Mouse (Mus musculus) kidney, embryonic 16.5 days (tissue): ENCODE measurements around the gene Kcnk10. TPM values are rescaled to one million over a fixed set of nuclear protein-coding genes. Genes with fewer than 3 reads are reported as not detected.
A peak's percentile ranks its signal among the peaks of the same experiment; 100 is the strongest.

Experiments used
- ATAC-seq: fragments of 200-750 bp; cut with Nextera tagmentation; 2 replicates; pipeline ENCODE4 v1.8.0; 2017; ENCODE audit warnings: moderate TSS enrichment; ENCODE audit not compliant: low FRiP score, low TSS enrichment
- H3K27ac ChIP-seq: fragments of 300-500 bp; sonication (generic); 2 replicates; pipeline ENCODE4 v1.5.1; 2014; ENCODE audit warnings: low read length
- H3K27me3 ChIP-seq: fragments of 300-500 bp; sonication (generic); 2 replicates; pipeline ENCODE4 v1.6.1; 2014; ENCODE audit warnings: low read length, control low read depth, mixed read lengths; ENCODE audit not compliant: insufficient read depth
- H3K36me3 ChIP-seq: fragments of 300-500 bp; sonication (generic); 2 replicates; pipeline ENCODE4 v1.6.1; 2014; ENCODE audit warnings: low read length, control low read depth, mixed read lengths; ENCODE audit not compliant: insufficient read depth
- H3K4me1 ChIP-seq: fragments of 300-500 bp; sonication (generic); 2 replicates; pipeline ENCODE4 v1.6.1; 2014; ENCODE audit warnings: low read length, control low read depth, mixed read lengths; ENCODE audit not compliant: insufficient read depth
- H3K4me2 ChIP-seq: fragments of 300-500 bp; sonication (generic); replicated peaks from 2 replicates; pipeline ENCODE4 v1.6.1; 2014; ENCODE audit warnings: low read depth, low read length
- H3K4me3 ChIP-seq: fragments of 300-500 bp; sonication (generic); 2 replicates; pipeline ENCODE4 v1.5.1; 2014; ENCODE audit warnings: mild to moderate bottlenecking, low read length
- H3K9ac ChIP-seq: fragments of 300-500 bp; sonication (generic); replicated peaks from 2 replicates; pipeline ENCODE4 v1.6.1; 2014; ENCODE audit warnings: low read length
- H3K9me3 ChIP-seq: fragments of 300-500 bp; sonication (generic); 2 replicates; pipeline ENCODE4 v1.6.1; 2016; ENCODE audit warnings: low read length, control low read depth
- WGBS: fragments of 180-500 bp; shearing (Covaris S2); extraction: QIAGEN DNeasy Blood & Tissue Kit; methylation state at CpG from one replicate; pipeline ENCODE4 v1.1.7; 2014; 5-methylcytosine and 5-hydroxymethylcytosine counted together
- polyA plus RNA-seq: library from polyadenylated mRNA; unstranded; fragments of >200 nt; fragmentation: Nextera tagmentation; extraction: Ambion mirVana; gene quantifications from 2 replicates; pipeline ENCODE4 v1.2.1, GENCODE M21; 2015

The Kcnk10 gene
- polyA plus RNA-seq, 1 experiment from 2014 or later: 1.0 TPM

- Histone ChIP-seq H3K4me3 (no peak overlapping the region), H3K9ac (no peak overlapping the region), H3K27ac (no peak overlapping the region), H3K4me2 (no peak overlapping the region), H3K4me1 (no peaks in the 10 kb centered on the region), H3K36me3 (no peaks in the 10 kb centered on the region), H3K9me3 (no peaks in the 10 kb centered on the region), H3K27me3 (no peaks in the 10 kb centered on the region)
- ATAC-seq: no peak
- WGBS: 80% methylated on average over 13 of the region's 13 CpGs
These were observed 53.5 kb downstream of the Kcnk10 start for GRCm38 (mm10) chr12:98524331-98525311.

DNA sequence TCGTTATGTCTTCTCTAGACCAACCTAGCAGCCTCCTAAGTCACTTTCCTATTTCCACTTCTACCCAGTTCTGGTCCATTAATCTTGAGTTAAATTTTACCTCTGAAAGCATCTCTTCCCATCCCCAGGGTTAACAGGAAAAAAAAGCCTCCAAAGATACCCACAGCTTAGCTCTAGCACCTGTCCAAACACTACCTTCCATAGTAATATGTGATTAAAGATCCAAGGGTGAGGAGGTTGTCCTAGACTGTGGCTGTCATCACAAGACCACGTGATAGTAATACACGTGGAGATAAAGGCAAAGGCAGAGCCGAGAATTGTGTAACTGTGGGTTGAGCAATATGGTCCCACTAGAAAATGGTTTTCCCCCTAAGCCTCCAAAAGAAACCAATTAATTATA is 56.8 kb downstream of the Kcnk10 start:
- no peaks in the 10 kb centered on the region for H3K4me1 ChIP-seq
- no peak overlapping the region for H3K27ac ChIP-seq
- no peaks in the 10 kb centered on the region for H3K27me3 ChIP-seq
- H3K9ac ChIP-seq: no peak overlapping the region
- no peak overlapping the region for H3K4me3 ChIP-seq
- no peak overlapping the region for H3K4me2 ChIP-seq
- WGBS: 46% methylated on average over 4 of the region's 4 CpGs
- no peaks in the 10 kb centered on the region for H3K36me3 ChIP-seq
- no peaks in the 10 kb centered on the region for H3K9me3 ChIP-seq
- peak; percentile 82; the same call in 1 of the 2 replicates for ATAC-seq

GRCm38 (mm10) chr12:98520568-98520931 is 57.6 kb downstream of the Kcnk10 start:
- 59% methylated on average over 4 of the region's 4 CpGs for WGBS
- H3K27me3 ChIP-seq: no peaks in the 10 kb centered on the region

GRCm38 (mm10) chr12:98519866-98520567 is 58.1 kb downstream of the Kcnk10 start:
- 78% methylated on average over 7 of the region's 7 CpGs for WGBS
- no peak overlapping the region for H3K4me2 ChIP-seq
- no peaks in the 10 kb centered on the region for H3K9me3 ChIP-seq
- ATAC-seq: no peak
- no peaks in the 10 kb centered on the region for H3K4me1 ChIP-seq
- H3K36me3 ChIP-seq: no peaks in the 10 kb centered on the region
- no peaks in the 10 kb centered on the region for H3K27me3 ChIP-seq
- H3K4me3 ChIP-seq: no peak overlapping the region
- H3K27ac ChIP-seq: no peak overlapping the region
- H3K9ac ChIP-seq: no peak overlapping the region

More at GRCm38 (mm10) chr12:98520568-98520931, 57.6 kb downstream of the Kcnk10 start:
- no peak overlapping the region for H3K9ac ChIP-seq
- H3K4me3 ChIP-seq: no peak overlapping the region
- no peaks in the 10 kb centered on the region for H3K4me1 ChIP-seq
- ATAC-seq: no peak
- no peak overlapping the region for H3K27ac ChIP-seq
- H3K36me3 ChIP-seq: no peaks in the 10 kb centered on the region
- H3K4me2 ChIP-seq: no peak overlapping the region
- no peaks in the 10 kb centered on the region for H3K9me3 ChIP-seq

DNA sequence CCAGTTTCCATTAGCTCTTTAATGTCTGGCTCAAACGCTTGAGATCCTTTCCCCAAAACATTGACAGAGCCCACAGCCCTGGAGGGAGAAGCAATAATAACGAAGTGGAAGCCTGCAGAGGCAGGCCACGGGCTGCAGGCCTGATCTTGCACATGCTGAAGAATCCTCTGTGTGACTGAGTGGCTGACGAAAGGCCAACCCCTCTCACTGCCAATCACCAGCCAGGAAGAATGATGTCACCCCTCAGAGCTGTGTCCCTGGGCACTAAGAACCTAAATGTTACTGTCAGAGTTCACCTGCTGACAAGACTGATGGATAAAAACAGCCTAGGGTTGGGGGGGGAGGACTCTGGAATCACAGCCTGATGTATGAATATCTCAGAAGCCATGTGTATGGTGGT is 72.5 kb downstream of the Kcnk10 start:
- H3K4me1 ChIP-seq: no peaks in the 10 kb centered on the region
- H3K9ac ChIP-seq: no peak overlapping the region
- no peak overlapping the region for H3K4me2 ChIP-seq
- 75% methylated on average over 4 of the region's 4 CpGs for WGBS
- no peaks in the 10 kb centered on the region for H3K9me3 ChIP-seq
- no peaks in the 10 kb centered on the region for H3K36me3 ChIP-seq
- no peaks in the 10 kb centered on the region for H3K27me3 ChIP-seq
- no peak for ATAC-seq
- no peak overlapping the region for H3K27ac ChIP-seq
- H3K4me3 ChIP-seq: no peak overlapping the region

GRCm38 (mm10) chr12:98501528-98502280 is 76.4 kb downstream of the Kcnk10 start:
- WGBS: 58% methylated on average over 11 of the region's 11 CpGs
- H3K36me3 ChIP-seq: no peaks in the 10 kb centered on the region
- no peak overlapping the region for H3K27ac ChIP-seq
- no peaks in the 10 kb centered on the region for H3K4me1 ChIP-seq
- H3K4me3 ChIP-seq: no peak overlapping the region
- no peak overlapping the region for H3K4me2 ChIP-seq
- H3K27me3 ChIP-seq: no peaks in the 10 kb centered on the region
- H3K9me3 ChIP-seq: no peaks in the 10 kb centered on the region
- no peak for ATAC-seq
- H3K9ac ChIP-seq: no peak overlapping the region

GRCm38 (mm10) chr12:98501045-98501444 is 77.1 kb downstream of the Kcnk10 start:
- Histone ChIP-seq H3K9me3 (no peaks in the 10 kb centered on the region), H3K4me2 (no peak overlapping the region), H3K27me3 (no peaks in the 10 kb centered on the region), H3K36me3 (no peaks in the 10 kb centered on the region), H3K27ac (no peak overlapping the region), H3K4me1 (no peaks in the 10 kb centered on the region), H3K4me3 (no peak overlapping the region), H3K9ac (no peak overlapping the region)
- 66% methylated on average over 4 of the region's 4 CpGs for WGBS
- ATAC-seq: no peak

GRCm38 (mm10) chr12:98481460-98481859 is 96.7 kb downstream of the Kcnk10 start:
- H3K4me3 ChIP-seq: no peak overlapping the region
- no peak overlapping the region for H3K4me2 ChIP-seq
- WGBS: 68% methylated on average over 2 of the region's 2 CpGs
- no peaks in the 10 kb centered on the region for H3K4me1 ChIP-seq
- H3K36me3 ChIP-seq: no peaks in the 10 kb centered on the region
- no peak for ATAC-seq
- H3K9me3 ChIP-seq: no peaks in the 10 kb centered on the region
- no peak overlapping the region for H3K27ac ChIP-seq
- H3K9ac ChIP-seq: no peak overlapping the region
- H3K27me3 ChIP-seq: no peaks in the 10 kb centered on the region

GRCm38 (mm10) chr12:98481048-98481447 is 97.1 kb downstream of the Kcnk10 start:
- H3K4me1 ChIP-seq: no peaks in the 10 kb centered on the region
- WGBS: 81% methylated on average over 5 of the region's 5 CpGs
- H3K27me3 ChIP-seq: no peaks in the 10 kb centered on the region
- H3K9me3 ChIP-seq: no peaks in the 10 kb centered on the region
- H3K4me3 ChIP-seq: no peak overlapping the region
- H3K27ac ChIP-seq: no peak overlapping the region
- no peak for ATAC-seq
- no peaks in the 10 kb centered on the region for H3K36me3 ChIP-seq
- H3K9ac ChIP-seq: no peak overlapping the region
- no peak overlapping the region for H3K4me2 ChIP-seq
